Mouse (Mus musculus) T-helper 1 cell (primary cell): ENCODE data around the gene Rnf126.

Experiments
- in situ Hi-C: fragments of 300-600 bp; cut with MboI, MseI; formaldehyde crosslinking; loops from one replicate; pipeline ENCODE4 v1.15.1; 2025; ENCODE audit warnings: high pct_unique_total_duplicates

The Rnf126 gene

GRCm38 (mm10) chr10:79766508-79767325 lies at the start of gene Rnf126:
Rnf126 (minus strand) TSS chr10:79766952.
- in situ Hi-C loops, result no loop called here

- in situ Hi-C loops, result no loop called here
Measured at GRCm38 (mm10) chr10:79815671-79816494, 49.1 kb upstream of the Rnf126 start.

- in situ Hi-C loops, result no loop called here
Measured at GRCm38 (mm10) chr10:79814271-79814842, 47.6 kb upstream of the Rnf126 start.

- in situ Hi-C loops, result no loop called here
Measured at GRCm38 (mm10) chr10:79811736-79812637, 45.2 kb upstream of the Rnf126 start.

- in situ Hi-C loops, result no loop called here
Measured at GRCm38 (mm10) chr10:79808728-79809127, 42.0 kb upstream of the Rnf126 start.

GRCm38 (mm10) chr10:79807826-79808225 lies 41.1 kb upstream of the Rnf126 start:
- in situ Hi-C loops, result no loop called here

- in situ Hi-C loops, result no loop called here
Measured at GRCm38 (mm10) chr10:79806972-79807371, 40.2 kb upstream of the Rnf126 start.

- in situ Hi-C loops, result no loop called here
Measured at GRCm38 (mm10) chr10:79806331-79806730, 39.6 kb upstream of the Rnf126 start.

- in situ Hi-C loops, result no loop called here
Measured at GRCm38 (mm10) chr10:79805636-79806035, 38.9 kb upstream of the Rnf126 start.

GRCm38 (mm10) chr10:79803716-79804323 lies 37.1 kb upstream of the Rnf126 start:
- in situ Hi-C loops, result no loop called here

GRCm38 (mm10) chr10:79802331-79802971 lies 35.7 kb upstream of the Rnf126 start:
- in situ Hi-C loops, result no loop called here

GRCm38 (mm10) chr10:79801837-79802236 lies 35.1 kb upstream of the Rnf126 start:
- in situ Hi-C loops, result no loop called here

GRCm38 (mm10) chr10:79800508-79800907 lies 33.8 kb upstream of the Rnf126 start:
- in situ Hi-C loops, result no loop called here

GRCm38 (mm10) chr10:79798289-79798928 lies 31.7 kb upstream of the Rnf126 start:
- in situ Hi-C loops, result loop anchor here (10.0 kb wide), 1 partner anchor 394 kb away; no protein-coding TSS in a partner anchor

- in situ Hi-C loops, result loop anchor here (10.0 kb wide), 1 partner anchor 393 kb away; no protein-coding TSS in a partner anchor
Measured at GRCm38 (mm10) chr10:79797326-79797725, 30.6 kb upstream of the Rnf126 start.

- in situ Hi-C loops, result loop anchor here (10.0 kb wide), 1 partner anchor 391 kb away; no protein-coding TSS in a partner anchor
Measured at GRCm38 (mm10) chr10:79795905-79796304, 29.2 kb upstream of the Rnf126 start.

- in situ Hi-C loops, result loop anchor here (10.0 kb wide), 1 partner anchor 390 kb away; no protein-coding TSS in a partner anchor
Measured at GRCm38 (mm10) chr10:79794491-79794931, 27.8 kb upstream of the Rnf126 start.

GRCm38 (mm10) chr10:79793738-79794490 lies 27.2 kb upstream of the Rnf126 start:
- in situ Hi-C loops, result loop anchor here (10.0 kb wide), 1 partner anchor 389 kb away; no protein-coding TSS in a partner anchor
